Mouse (Mus musculus): Measurements from ENCODE around the gene Adipor2. TPM values are rescaled to one million over a fixed set of nuclear protein-coding genes. Genes with fewer than 3 reads are reported as not detected.
"Not testable (repeated sequence)": the region's sequence is repeated elsewhere in the genome, so short reads cannot be mapped to it uniquely, and the experiment has no call there.

Gene Adipor2
- polyA plus RNA-seq, 1 experiment from 2014 or later = 45.5 TPM

DNA sequence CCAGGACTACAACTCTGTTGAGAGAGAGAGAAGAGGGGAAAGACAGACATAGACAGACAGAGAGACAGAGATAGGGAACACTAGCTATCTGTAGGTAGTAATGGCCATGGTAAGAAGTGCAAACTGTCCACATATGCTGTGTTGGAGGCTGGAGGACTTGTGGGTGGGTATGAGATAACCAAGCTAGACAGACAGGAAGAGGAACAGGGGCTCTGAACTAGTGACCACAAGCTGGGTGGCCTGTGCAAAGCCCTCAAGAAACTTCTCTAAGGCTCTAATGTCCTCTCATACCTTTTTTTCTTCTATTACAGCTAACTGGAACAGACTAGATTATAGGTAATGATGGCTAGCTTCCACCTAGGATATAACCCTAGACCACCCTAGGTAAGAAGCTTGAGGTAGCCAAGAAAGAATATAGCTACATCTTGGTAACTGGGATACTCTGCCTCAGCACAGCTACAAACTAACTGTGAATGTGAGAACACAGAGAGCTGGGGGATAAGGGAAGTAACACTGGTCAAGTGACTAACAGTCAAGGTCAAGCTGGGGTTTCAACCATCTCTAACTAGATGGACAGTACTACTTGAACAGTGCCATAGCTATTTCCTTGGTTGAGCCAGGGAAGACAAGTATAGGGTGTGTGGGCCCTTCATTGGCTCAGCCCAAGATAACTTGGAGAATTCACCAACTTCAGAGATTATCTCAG lies 44.4 kb downstream of the Adipor2 start:
- Histone ChIP-seq H3K36me3 (ENCODE audit: control insufficient read depth, insufficient read depth, low read length) (peaks cover 16% of the 10 kb centered on the region; the same call in 1 of the 2 replicates), H3K27ac (ENCODE audit: low read depth) (no peak overlapping the region), H3K9me3 (ENCODE audit: control insufficient read depth, low read length) (no peaks in the 10 kb centered on the region), H3K9ac (ENCODE audit: low read length) (no peak overlapping the region), H3K4me2 (ENCODE audit: low read length) (no peak overlapping the region), H3K4me1 (replicated peaks; ENCODE audit: control insufficient read depth, insufficient read depth, low read length) (0 out of 2 replicates have a peak, but pooled peaks cover 2% of the 10 kb centered on the region), H3K27me3 (replicated peaks; ENCODE audit: control insufficient read depth, insufficient read depth, low read length) (no peaks in the 10 kb centered on the region), H3K4me3 (ENCODE audit: low read depth, low read length) (no peak overlapping the region)
- ATAC-seq (replicated peaks; ENCODE audit: low FRiP score, low TSS enrichment, low read depth) = no peak
- no peak for DNase-seq (ENCODE audit: low spot score)

DNA sequence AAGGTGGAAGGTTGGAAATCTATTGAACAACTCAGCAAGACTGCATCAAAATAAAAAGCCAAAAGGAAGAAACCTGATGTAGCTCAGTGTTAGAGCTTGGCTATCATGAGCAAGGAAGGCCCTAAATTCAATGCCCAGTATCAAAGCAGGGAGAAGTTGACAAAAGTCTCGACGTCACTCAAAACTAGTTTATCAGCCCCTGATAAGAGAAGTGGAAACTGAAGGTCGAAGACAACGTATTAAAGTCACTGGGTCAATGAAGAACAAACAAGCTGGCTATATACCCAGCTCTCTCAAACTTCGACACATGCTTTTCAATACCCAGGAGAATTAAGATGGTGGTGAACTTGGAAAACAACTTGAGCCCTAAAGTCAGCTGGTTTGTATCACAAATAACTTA lies 45.3 kb downstream of the Adipor2 start:
- no peak for ATAC-seq (replicated peaks; ENCODE audit: low FRiP score, low TSS enrichment, low read depth)
- WGBS = 72% methylated on average over 5 of the region's 5 CpGs

DNA sequence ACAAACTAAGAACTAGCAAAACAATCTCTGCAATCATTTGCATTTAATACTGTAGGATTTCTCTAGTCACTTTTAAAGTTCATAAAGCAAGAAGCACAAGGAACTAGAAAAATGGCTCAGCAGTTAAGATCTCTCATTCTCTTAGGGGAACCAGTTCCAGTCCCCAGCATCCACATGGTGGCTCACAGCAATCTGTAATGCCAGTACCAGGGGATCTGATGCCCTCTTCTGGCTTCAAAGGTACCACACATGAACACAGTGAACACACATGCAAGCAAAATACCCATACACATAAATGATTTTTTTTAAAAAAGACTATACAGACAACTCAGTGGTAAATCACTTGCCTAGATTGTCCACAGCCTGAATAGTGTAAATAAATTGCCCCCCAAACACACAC lies 45.9 kb downstream of the Adipor2 start:
- no peak overlapping the region for H3K4me3 ChIP-seq (ENCODE audit: low read depth, low read length)
- no peak overlapping the region for H3K9ac ChIP-seq (ENCODE audit: low read length)
- peaks cover 23% of the 10 kb centered on the region for H3K36me3 ChIP-seq (ENCODE audit: control insufficient read depth, insufficient read depth, low read length)
- H3K27ac ChIP-seq (ENCODE audit: low read depth) = no peak overlapping the region
- DNase-seq (ENCODE audit: low spot score) = no peak
- H3K4me1 ChIP-seq (replicated peaks; ENCODE audit: control insufficient read depth, insufficient read depth, low read length) = 0 out of 2 replicates have a peak, but pooled peaks cover 2% of the 10 kb centered on the region
- H3K9me3 ChIP-seq (ENCODE audit: control insufficient read depth, low read length) = no peaks in the 10 kb centered on the region
- H3K4me2 ChIP-seq (ENCODE audit: low read length) = no peak overlapping the region
- H3K27me3 ChIP-seq (replicated peaks; ENCODE audit: control insufficient read depth, insufficient read depth, low read length) = no peaks in the 10 kb centered on the region
- ATAC-seq (replicated peaks; ENCODE audit: low FRiP score, low TSS enrichment, low read depth) = no peak

More for the DNA sequence above, 45.3 kb downstream of the Adipor2 start:
- Histone ChIP-seq H3K9ac (ENCODE audit: low read length) (no peak overlapping the region), H3K4me2 (ENCODE audit: low read length) (no peak overlapping the region), H3K9me3 (ENCODE audit: control insufficient read depth, low read length) (no peaks in the 10 kb centered on the region), H3K4me3 (ENCODE audit: low read depth, low read length) (no peak overlapping the region), H3K27ac (ENCODE audit: low read depth) (no peak overlapping the region), H3K36me3 (ENCODE audit: control insufficient read depth, insufficient read depth, low read length) (peaks cover 22% of the 10 kb centered on the region), H3K4me1 (replicated peaks; ENCODE audit: control insufficient read depth, insufficient read depth, low read length) (0 out of 2 replicates have a peak, but pooled peaks cover 2% of the 10 kb centered on the region), H3K27me3 (replicated peaks; ENCODE audit: control insufficient read depth, insufficient read depth, low read length) (no peaks in the 10 kb centered on the region)
- no peak for DNase-seq (ENCODE audit: low spot score)

DNA sequence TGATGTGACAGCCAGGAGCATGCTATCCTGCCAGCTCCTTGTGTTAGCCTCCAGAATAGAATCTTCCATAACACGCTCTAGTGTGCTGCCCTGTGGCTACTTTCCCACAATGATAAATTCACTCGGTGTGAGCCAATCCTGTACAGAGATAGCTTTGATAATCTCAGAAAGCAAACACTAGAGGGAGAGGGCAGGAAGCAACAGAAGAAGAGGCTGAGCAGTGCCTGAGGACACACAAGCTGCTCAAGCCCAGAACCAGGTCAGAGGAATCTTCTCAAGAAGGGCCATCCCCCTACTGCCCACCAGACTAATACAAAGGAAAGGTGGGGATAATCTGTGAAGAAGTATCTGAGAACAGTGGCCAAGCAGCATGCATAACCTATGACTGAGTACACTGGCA lies 50.1 kb downstream of the Adipor2 start:
- ATAC-seq (replicated peaks; ENCODE audit: low FRiP score, low TSS enrichment, low read depth) (no peak), DNase-seq (ENCODE audit: low spot score) (no peak)
- WGBS = 91% methylated on average over 2 of the region's 2 CpGs
- no peaks in the 10 kb centered on the region for H3K27me3 ChIP-seq (replicated peaks; ENCODE audit: control insufficient read depth, insufficient read depth, low read length)
- H3K9ac ChIP-seq (ENCODE audit: low read length) = no peak overlapping the region
- H3K9me3 ChIP-seq (ENCODE audit: control insufficient read depth, low read length) = no peaks in the 10 kb centered on the region
- no peak overlapping the region for H3K4me2 ChIP-seq (ENCODE audit: low read length)
- no peak overlapping the region for H3K4me3 ChIP-seq (ENCODE audit: low read depth, low read length)
- H3K36me3 ChIP-seq (ENCODE audit: control insufficient read depth, insufficient read depth, low read length) = peaks cover 53% of the 10 kb centered on the region
- H3K27ac ChIP-seq (ENCODE audit: low read depth) = no peak overlapping the region
- H3K4me1 ChIP-seq (replicated peaks; ENCODE audit: control insufficient read depth, insufficient read depth, low read length) = no peaks in the 10 kb centered on the region

DNA sequence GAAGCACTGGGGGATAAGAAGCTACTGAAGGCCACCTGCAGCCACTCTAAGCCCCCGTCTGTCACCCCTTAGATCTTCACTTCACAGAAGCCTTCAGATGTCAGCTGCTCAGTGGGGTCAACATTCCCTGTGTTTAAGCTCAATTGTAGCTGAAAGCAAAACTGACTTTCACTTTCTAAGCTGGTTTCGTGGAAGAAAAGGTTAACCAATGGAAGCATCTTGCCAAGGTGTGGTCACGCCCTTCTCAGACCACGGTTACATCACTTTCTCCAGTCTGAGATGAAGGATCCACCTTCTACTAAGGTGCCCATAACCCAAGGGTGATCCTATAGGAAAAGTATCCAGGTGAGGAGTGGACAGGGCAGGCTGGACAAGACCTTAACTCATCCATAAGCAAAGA lies 50.7 kb downstream of the Adipor2 start:
- not testable (repeated sequence) for H3K4me2 ChIP-seq (ENCODE audit: low read length); DNase-seq (ENCODE audit: low spot score); H3K4me1 ChIP-seq (replicated peaks; ENCODE audit: control insufficient read depth, insufficient read depth, low read length); ATAC-seq (replicated peaks; ENCODE audit: low FRiP score, low TSS enrichment, low read depth); H3K9ac ChIP-seq (ENCODE audit: low read length); H3K4me3 ChIP-seq (ENCODE audit: low read depth, low read length); H3K27me3 ChIP-seq (replicated peaks; ENCODE audit: control insufficient read depth, insufficient read depth, low read length); H3K9me3 ChIP-seq (ENCODE audit: control insufficient read depth, low read length); H3K27ac ChIP-seq (ENCODE audit: low read depth)
- 72% methylated on average over 3 of the region's 4 CpGs for WGBS
- peaks cover 55% of the 10 kb centered on the region for H3K36me3 ChIP-seq (ENCODE audit: control insufficient read depth, insufficient read depth, low read length)

DNA sequence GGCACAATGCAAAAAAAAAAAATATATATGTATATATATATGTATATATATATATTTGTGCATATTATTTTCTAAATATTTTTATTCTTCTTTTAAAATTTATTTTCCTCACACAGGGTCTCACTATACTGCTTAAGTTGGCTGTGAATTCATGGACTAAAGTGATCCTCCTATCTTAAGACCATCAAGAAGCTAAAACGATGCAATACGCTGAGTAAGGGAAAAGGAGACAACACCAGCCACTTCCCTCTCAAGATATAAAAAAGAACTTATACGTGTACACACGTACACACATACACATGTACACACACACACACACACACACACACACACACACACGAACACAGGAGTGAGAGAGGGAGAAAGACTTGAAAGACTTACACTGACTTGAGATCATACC lies 53.9 kb downstream of the Adipor2 start:
- H3K4me2 ChIP-seq (ENCODE audit: low read length) = no peak overlapping the region
- no peaks in the 10 kb centered on the region for H3K9me3 ChIP-seq (ENCODE audit: control insufficient read depth, low read length)
- peaks cover 70% of the 10 kb centered on the region for H3K36me3 ChIP-seq (ENCODE audit: control insufficient read depth, insufficient read depth, low read length)
- no peaks in the 10 kb centered on the region for H3K4me1 ChIP-seq (replicated peaks; ENCODE audit: control insufficient read depth, insufficient read depth, low read length)
- H3K9ac ChIP-seq (ENCODE audit: low read length) = no peak overlapping the region
- WGBS = 96% methylated on average over 5 of the region's 5 CpGs
- no peak overlapping the region for H3K27ac ChIP-seq (ENCODE audit: low read depth)
- H3K27me3 ChIP-seq (replicated peaks; ENCODE audit: control insufficient read depth, insufficient read depth, low read length) = no peaks in the 10 kb centered on the region
- ATAC-seq (replicated peaks; ENCODE audit: low FRiP score, low TSS enrichment, low read depth) = no peak
- no peak overlapping the region for H3K4me3 ChIP-seq (ENCODE audit: low read depth, low read length)
- no peak for DNase-seq (ENCODE audit: low spot score)

DNA sequence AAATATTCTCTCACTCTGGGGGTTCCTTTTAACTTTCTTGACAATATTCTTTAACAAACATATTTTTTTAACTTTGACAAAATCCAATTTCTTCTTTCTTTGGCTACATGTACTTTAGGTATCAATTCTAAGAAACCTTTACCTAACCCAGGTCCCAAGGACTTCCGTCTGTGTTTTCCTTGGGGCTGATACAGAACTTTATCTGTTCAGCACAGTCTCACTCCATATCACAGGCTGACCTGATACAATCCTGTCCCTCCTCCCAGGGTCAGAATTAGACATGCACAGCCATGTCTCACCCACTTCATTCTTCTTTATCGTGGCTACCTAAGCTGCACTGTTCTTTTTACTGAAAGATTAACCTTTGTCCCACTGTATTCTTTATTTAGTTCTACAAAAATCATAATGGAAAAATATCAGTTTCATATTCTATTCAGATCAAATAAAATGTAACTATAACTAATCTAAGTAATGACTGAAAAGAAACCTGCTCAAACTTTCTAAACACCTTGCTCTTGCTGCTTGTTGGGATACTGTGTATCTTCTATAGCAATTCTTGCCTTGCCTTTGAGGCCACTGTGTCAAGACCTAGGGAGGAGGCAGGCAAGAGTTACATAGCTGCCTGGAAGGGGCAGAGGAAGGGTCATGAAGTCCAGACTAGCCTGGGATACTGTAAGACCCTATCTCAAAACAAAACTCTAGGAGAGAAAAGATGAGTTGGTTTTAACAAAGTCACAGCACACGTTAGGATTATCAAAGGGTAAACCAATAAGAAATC lies 56.4 kb downstream of the Adipor2 start:
- peaks cover 77% of the 10 kb centered on the region for H3K36me3 ChIP-seq (ENCODE audit: control insufficient read depth, insufficient read depth, low read length)
- 85% methylated on average over 3 of the region's 3 CpGs for WGBS
- no peak overlapping the region for H3K4me3 ChIP-seq (ENCODE audit: low read depth, low read length)
- DNase-seq (ENCODE audit: low spot score) (no peak), ATAC-seq (replicated peaks; ENCODE audit: low FRiP score, low TSS enrichment, low read depth) (no peak)
- H3K9me3 ChIP-seq (ENCODE audit: control insufficient read depth, low read length) = no peaks in the 10 kb centered on the region
- H3K27me3 ChIP-seq (replicated peaks; ENCODE audit: control insufficient read depth, insufficient read depth, low read length) = no peaks in the 10 kb centered on the region
- no peaks in the 10 kb centered on the region for H3K4me1 ChIP-seq (replicated peaks; ENCODE audit: control insufficient read depth, insufficient read depth, low read length)
- H3K27ac ChIP-seq (ENCODE audit: low read depth) = no peak overlapping the region
- no peak overlapping the region for H3K9ac ChIP-seq (ENCODE audit: low read length)
- no peak overlapping the region for H3K4me2 ChIP-seq (ENCODE audit: low read length)

DNA sequence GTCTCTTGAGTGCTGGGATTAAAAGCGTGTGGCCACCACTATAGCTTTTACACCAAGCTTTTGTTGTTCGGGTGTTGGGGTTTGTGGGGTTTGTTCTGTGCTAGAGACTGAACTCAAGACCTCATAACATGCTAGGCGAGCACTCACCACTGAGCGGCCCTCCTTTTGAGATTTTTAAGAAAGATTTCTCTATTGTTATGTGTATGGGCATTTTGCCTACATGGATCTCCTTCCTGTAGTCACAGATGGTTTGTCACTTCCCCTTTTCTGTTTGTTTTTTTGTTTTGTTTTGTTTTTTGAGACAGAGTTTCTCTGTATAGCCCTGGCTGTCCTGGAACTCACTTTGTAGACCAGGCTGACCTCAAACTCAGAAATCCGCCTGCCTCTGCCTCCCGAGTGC lies 57.3 kb downstream of the Adipor2 start:
- not testable (repeated sequence) for DNase-seq (ENCODE audit: low spot score); H3K9me3 ChIP-seq (ENCODE audit: control insufficient read depth, low read length); ATAC-seq (replicated peaks; ENCODE audit: low FRiP score, low TSS enrichment, low read depth); H3K4me2 ChIP-seq (ENCODE audit: low read length); H3K4me1 ChIP-seq (replicated peaks; ENCODE audit: control insufficient read depth, insufficient read depth, low read length); H3K27me3 ChIP-seq (replicated peaks; ENCODE audit: control insufficient read depth, insufficient read depth, low read length); H3K9ac ChIP-seq (ENCODE audit: low read length); H3K27ac ChIP-seq (ENCODE audit: low read depth); H3K4me3 ChIP-seq (ENCODE audit: low read depth, low read length)
- WGBS = 92% methylated on average over 6 of the region's 6 CpGs
- peaks cover 79% of the 10 kb centered on the region for H3K36me3 ChIP-seq (ENCODE audit: control insufficient read depth, insufficient read depth, low read length)

All from intestine, embryonic 14.5 days (tissue).